Mouse (Mus musculus) liver, postnatal 0 days (tissue): ENCODE results near the gene Sox5.

Experiments used
- CTCF ChIP-seq: sonication (generic); IDR thresholded peaks from 2 replicates; pipeline ENCODE4 v1.5.1; 2016; ENCODE audit warnings: antibody characterized with exemption, low read depth
- EP300 ChIP-seq: IDR thresholded peaks from 2 replicates; pipeline ENCODE4 v1.6.1; 2016; ENCODE audit warnings: antibody characterized with exemption, low read depth, mild to moderate bottlenecking

DNA sequence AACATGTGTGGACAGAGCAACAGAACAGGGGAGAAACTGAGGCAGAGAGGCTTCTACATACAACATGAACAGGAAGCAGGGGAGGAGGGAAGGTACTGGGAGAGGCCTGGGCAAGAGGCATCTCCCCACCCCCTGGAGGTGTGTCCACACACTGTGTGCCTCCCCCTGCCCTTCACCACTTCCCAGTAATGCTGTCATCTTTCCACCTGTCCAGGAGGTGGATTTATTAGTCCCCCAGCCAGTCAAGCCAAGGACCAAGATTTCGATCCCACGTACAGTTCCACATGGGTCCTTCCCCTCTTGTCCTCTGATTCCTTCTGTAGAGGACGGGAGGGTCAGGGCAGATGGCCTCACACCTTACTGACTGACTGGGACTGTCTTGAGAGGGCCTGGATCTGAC lies 866.1 kb downstream of the Sox5 start:
- TF ChIP-seq CTCF (no peak), EP300 (no peak)
